Mouse (Mus musculus) G1E (cell line): Measurements from ENCODE around the gene Steap3.

ENCODE experiments used
- CTCF ChIP-seq: IDR thresholded peaks from 2 replicates; pipeline ENCODE4 v1.5.1; 2012; ENCODE audit warnings: low read depth, low read length, inconsistent platforms, mixed read lengths
- GATA1 ChIP-seq: IDR thresholded peaks from 2 replicates; pipeline ENCODE4 v1.6.1; 2012; ENCODE audit warnings: borderline replicate concordance, low read length, inconsistent platforms, mixed read lengths
- POLR2AphosphoS5 ChIP-seq: IDR thresholded peaks from 2 replicates; pipeline ENCODE4 v1.6.1; 2012; ENCODE audit warnings: low read depth, low read length, inconsistent platforms; ENCODE audit not compliant: insufficient replicate concordance
- TAL1 ChIP-seq: conservative IDR thresholded peaks from 2 replicates; pipeline ENCODE4 v1.6.1; 2012; ENCODE audit warnings: low read depth, low read length, inconsistent platforms, mixed read lengths

DNA sequence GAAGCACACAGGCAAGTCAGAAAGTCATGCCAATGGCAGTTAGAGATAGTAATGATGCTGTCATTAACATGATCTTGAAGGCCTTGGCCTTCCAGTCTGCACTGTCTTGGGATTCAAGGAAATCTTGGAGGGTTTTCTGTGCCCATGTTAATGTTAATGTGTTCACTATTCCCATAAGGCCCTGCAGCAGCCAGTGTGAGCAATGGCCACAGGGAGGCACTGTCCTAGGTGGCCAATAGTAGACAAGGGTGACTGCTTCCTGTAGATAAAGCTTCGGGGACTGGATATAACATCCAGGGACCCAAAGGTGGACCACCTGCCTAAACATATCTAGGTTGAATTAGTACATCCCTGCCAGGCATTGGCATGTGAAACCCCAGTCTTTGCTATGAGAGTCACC is 35.4 kb downstream of the Steap3 start:
- no peak for TF ChIP-seq CTCF
- no peak for TF ChIP-seq TAL1
- no peak for TF ChIP-seq POLR2AphosphoS5
- TF ChIP-seq GATA1: no peak
